In genomic region chr2:80038642-80039445, GRCm38 (mm10) we compare ENCODE assay signal across 10 mouse cellular contexts.
A peak's percentile ranks its signal among the peaks of the same experiment; 100 is the strongest.
DNase-seq lines count a peak whose midpoint lies in the region; ATAC-seq lines count a peak whose summit lies in the region.
"Had no signal": no experiment of that assay in that cellular context is flagged by ENCODE, and none has a peak within 500 bp of the region (broad histone marks: within the 10 kb centered on the region; RNA-seq: fewer than 3 reads in every experiment).

No protein-coding gene starts in this region.

- H3K4me3 ChIP-seq in liver, embryonic 11.5 days (ENCODE audit: low read depth, low read length): peak overlapping the region; percentile 5; the same call in 1 of the 2 replicates
- peak overlapping the region; percentile 45 for H3K4me3 ChIP-seq in stomach, embryonic 15.5 days (replicated peaks)

- 52% methylated on average over 10 of the region's 10 CpGs for WGBS in liver, embryonic 11.5 days
- 26% methylated on average over 10 of the region's 10 CpGs for WGBS in stomach, embryonic 15.5 days

- intact Hi-C loops in gastrocnemius, postnatal 36 days (cut with DNase I): no loop called here
- intact Hi-C loops in heart, postnatal 14 days (cut with DNase I): no loop called here

- ATAC-seq in liver, embryonic 11.5 days (replicated peaks; ENCODE audit: low FRiP score): no peak
- ATAC-seq in stomach, embryonic 15.5 days (ENCODE audit: insufficient read depth, low FRiP score, low read depth): peak; percentile 87

- no peak overlapping the region for H3K27ac ChIP-seq in liver, embryonic 11.5 days (ENCODE audit: low read depth, low read length)
- H3K27ac ChIP-seq in stomach, embryonic 15.5 days: peak overlapping the region; percentile 86
- H3K27ac ChIP-seq: liver, embryonic 14.5 days had no signal

- H3K4me2 ChIP-seq in liver, embryonic 11.5 days: 0 out of 2 replicates have a peak overlapping the region, but pooled peaks have one; percentile 4
- H3K4me2 ChIP-seq in stomach, embryonic 15.5 days: peak overlapping the region; percentile 45

- peak; percentile 23 for DNase-seq in gastrocnemius, adult 18-20 months (ENCODE audit: low spot score)
- no peak for DNase-seq in gastrocnemius, postnatal 36 days
- peak; percentile 27 to 30 for DNase-seq in heart, postnatal 14 days
- DNase-seq in liver, embryonic 11.5 days (ENCODE audit: low spot score): no peak
- DNase-seq in right cerebral cortex, adult 18-20 months: no peak
- DNase-seq in cerebellum, postnatal 10 days: no peak
- no peak for DNase-seq in layer of hippocampus, postnatal 14 days (ENCODE audit: low spot score in 2 of 2)
- DNase-seq: cerebellum, adult 8-10 months had no signal

- no peak overlapping the region for H3K9ac ChIP-seq in liver, embryonic 11.5 days (ENCODE audit: low read depth, low read length)
- no peak overlapping the region; the same call in 1 of the 2 replicates for H3K9ac ChIP-seq in stomach, embryonic 15.5 days
- H3K9ac ChIP-seq: liver, embryonic 14.5 days had no signal

- no peaks in the 10 kb centered on the region for H3K27me3 ChIP-seq in liver, embryonic 11.5 days (replicated peaks; ENCODE audit: control insufficient read depth, insufficient read depth, low read length)
- no peaks in the 10 kb centered on the region for H3K27me3 ChIP-seq in stomach, embryonic 15.5 days (replicated peaks)

- H3K9me3 ChIP-seq in liver, embryonic 11.5 days (ENCODE audit: control insufficient read depth, low read length): no peaks in the 10 kb centered on the region
- H3K9me3 ChIP-seq in stomach, embryonic 15.5 days: no peaks in the 10 kb centered on the region

- no peaks in the 10 kb centered on the region for H3K36me3 ChIP-seq in liver, embryonic 11.5 days (ENCODE audit: control insufficient read depth, insufficient read depth, low read length)
- H3K36me3 ChIP-seq in stomach, embryonic 15.5 days: no peaks in the 10 kb centered on the region

- H3K4me1 ChIP-seq in liver, embryonic 11.5 days (replicated peaks; ENCODE audit: control insufficient read depth, insufficient read depth, low read length): no peaks in the 10 kb centered on the region
- H3K4me1 ChIP-seq in stomach, embryonic 15.5 days: no peaks in the 10 kb centered on the region

Comparison
In these comparisons a context has a peak if more than half of its experiments do, and no peak if none do; other contexts are left out.
1. DNase-seq: peak in gastrocnemius, adult 18-20 months (single experiment) and heart, postnatal 14 days (2 of 2); none in gastrocnemius, postnatal 36 days (0 of 2), liver, embryonic 11.5 days (single experiment), right cerebral cortex, adult 18-20 months (single experiment), cerebellum, postnatal 10 days (0 of 2) and layer of hippocampus, postnatal 14 days (0 of 2).